Mouse (Mus musculus): ENCODE results near the gene Abhd6.

DNA sequence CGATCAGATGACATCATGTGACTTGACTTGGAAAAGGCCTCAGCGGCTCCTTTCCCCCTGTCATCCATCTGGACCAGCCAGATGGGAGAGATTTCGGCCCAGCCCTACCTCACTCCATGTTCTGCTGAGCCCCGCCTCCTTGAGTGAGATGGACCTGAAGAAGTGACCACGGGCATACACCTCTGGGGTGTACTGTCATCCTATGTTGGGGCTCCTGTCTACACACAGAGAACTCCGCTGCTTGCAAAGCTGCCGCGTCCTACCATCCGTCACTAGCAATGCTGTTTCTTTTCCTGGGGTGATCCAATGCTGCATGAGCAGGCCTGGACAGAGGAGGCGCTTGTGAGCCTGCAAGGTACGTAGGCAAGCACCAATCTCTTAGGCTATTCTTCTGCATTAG, 42.1 kb upstream of the Abhd6 start:
- no peak for TF ChIP-seq POLR2A (IDR thresholded peaks at IDR 0.05; ENCODE audit: control insufficient read depth in 1 of 2, insufficient read depth in 1 of 2, low read depth in 1 of 2, low read length in 2 of 2, poor library complexity in 1 of 2)
- TF ChIP-seq MYC (IDR thresholded peaks at IDR 0.05; ENCODE audit: low read depth, low read length) = no peak
- TF ChIP-seq CTCF (IDR thresholded peaks at IDR 0.05 in 2 of 3, conservative IDR thresholded peaks at IDR 0.05 in 1 of 3; ENCODE audit: control insufficient read depth in 1 of 3, insufficient read depth in 1 of 3, low read depth in 2 of 3, low read length in 3 of 3, poor library complexity in 1 of 3, severe bottlenecking in 1 of 3) = no peak
- TF ChIP-seq TCF12 (IDR thresholded peaks at IDR 0.05; ENCODE audit: low read depth, low read length) = no peak
- TF ChIP-seq EP300 (IDR thresholded peaks at IDR 0.05; ENCODE audit: low read depth in 1 of 2, low read length in 2 of 2) = no peak
- TF ChIP-seq CHD2 (IDR thresholded peaks at IDR 0.05; ENCODE audit: low read length) = no peak
- no peak for TF ChIP-seq MAFK (IDR thresholded peaks at IDR 0.05; ENCODE audit: borderline replicate concordance, low read depth, low read length)
- no peak for TF ChIP-seq HCFC1 (IDR thresholded peaks at IDR 0.05; ENCODE audit: low read depth, low read length)
